Mouse (Mus musculus) E14TG2a.4 (cell line): ENCODE measurements at regions not wholly inside any gene's neighbourhood (a gene's known extent, or its start where the extent isn't known, plus 50 kb on each side); places are given as distances from the start of the nearest gene placed in this dataset.

ENCODE experiments used
- CTCF ChIP-seq: conservative IDR thresholded peaks from 2 replicates; pipeline ENCODE4 v1.5.1; 2014; ENCODE audit warnings: low read length
- NANOG ChIP-seq: IDR thresholded peaks from 2 replicates; pipeline ENCODE4 v1.6.1; 2014; ENCODE audit warnings: borderline replicate concordance, low read length, mixed read lengths

DNA sequence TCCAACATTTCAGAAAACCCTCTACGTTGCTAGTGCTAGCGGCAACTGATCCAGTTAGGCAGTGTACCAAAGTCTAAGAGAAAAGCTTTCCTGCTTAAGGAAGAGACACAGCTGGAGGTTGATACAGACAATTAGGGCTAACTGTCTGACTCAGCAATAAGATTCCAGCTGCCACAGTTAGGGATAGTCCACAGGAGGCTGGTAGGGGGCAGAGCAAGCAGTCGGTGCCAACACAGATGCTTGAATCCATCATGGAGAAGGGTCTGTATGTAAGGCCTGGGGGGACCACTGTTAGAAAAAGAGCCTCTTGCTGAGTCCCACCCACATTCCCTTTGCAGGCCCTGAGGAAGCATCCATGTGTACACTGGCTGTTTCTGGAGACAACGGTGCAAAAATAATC, 63.2 kb upstream of the Slc44a1 start:
- TF ChIP-seq CTCF (no peak), NANOG (no peak)
